Mouse (Mus musculus) MEL (cell line): ENCODE measurements around the gene Mdp1. TPM values are rescaled to one million over a fixed set of nuclear protein-coding genes. Genes with fewer than 3 reads are reported as not detected.
A peak's percentile ranks its signal among the peaks of the same experiment; 100 is the strongest.

ENCODE experiments used
- DNase-seq: peaks from one replicate; pipeline ENCODE4 v3.0.0; 2011; ENCODE audit warnings: low read depth, low spot score
- H3K27ac ChIP-seq: 2 replicates; pipeline ENCODE4 v1.5.1; 2012; ENCODE audit warnings: low read depth, mild to moderate bottlenecking, control low read depth, low read length, moderate library complexity; ENCODE audit not compliant: control insufficient read depth
- H3K27me3 ChIP-seq, 2 experiments: fragments of 150-350 bp in 1 of 2; sonication (generic) in 1 of 2; 2 replicates each; pipeline ENCODE4 v1.6.1; 2012; ENCODE audit warnings: low read length in 2 of 2, mild to moderate bottlenecking in 2 of 2, improper control_type of control experiment in 1 of 2, moderate library complexity in 1 of 2; ENCODE audit not compliant: insufficient read depth in 2 of 2, control insufficient read depth in 1 of 2
- H3K36me3 ChIP-seq, 2 experiments: 2 replicates each; pipeline ENCODE4 v1.6.1; 2012 to 2014; ENCODE audit warnings: low read length in 2 of 2, improper control_type of control experiment in 1 of 2, inconsistent platforms in 1 of 2, mild to moderate bottlenecking in 1 of 2; ENCODE audit not compliant: insufficient read depth in 2 of 2, control insufficient read depth in 1 of 2
- H3K4me1 ChIP-seq, 2 experiments: fragments of 150-350 bp in 1 of 2; sonication (generic) in 1 of 2; 2 replicates each; pipeline ENCODE4 v1.6.1; 2012; ENCODE audit warnings: low read length in 2 of 2, improper control_type of control experiment in 1 of 2, mild to moderate bottlenecking in 1 of 2; ENCODE audit not compliant: insufficient read depth in 2 of 2, control insufficient read depth in 1 of 2
- H3K4me3 ChIP-seq, 2 experiments: fragments of 150-350 bp in 1 of 2; sonication (generic) in 1 of 2; 2 replicates each; pipeline ENCODE4 v1.5.1; 2012; ENCODE audit warnings: low read depth in 2 of 2, low read length in 2 of 2, mild to moderate bottlenecking in 2 of 2, moderate library complexity in 2 of 2, control low read depth in 1 of 2, improper control_type of control experiment in 1 of 2; ENCODE audit not compliant: control insufficient read depth in 1 of 2, insufficient read depth in 1 of 2
- H3K79me2 ChIP-seq: 2 replicates; pipeline ENCODE4 v1.6.1; 2012; ENCODE audit warnings: mild to moderate bottlenecking, low read length, moderate library complexity; ENCODE audit not compliant: control insufficient read depth, poor library complexity, insufficient read depth
- H3K9ac ChIP-seq: 2 replicates; pipeline ENCODE4 v1.6.1; 2012; ENCODE audit warnings: low read depth, mild to moderate bottlenecking, control low read depth, low read length, moderate library complexity; ENCODE audit not compliant: control insufficient read depth, poor library complexity, severe bottlenecking
- H3K9me3 ChIP-seq: fragments of 150-350 bp; sonication (generic); replicated peaks from 2 replicates; pipeline ENCODE4 v1.6.1; 2012; ENCODE audit warnings: mild to moderate bottlenecking, low read length, improper control_type of control experiment, moderate library complexity; ENCODE audit not compliant: insufficient read depth
- CHD1 ChIP-seq: IDR thresholded peaks from 2 replicates; pipeline ENCODE4 v1.6.1; 2012; ENCODE audit warnings: low read depth, mild to moderate bottlenecking, inconsistent platforms, low read length, improper control_type of control experiment
- CHD2 ChIP-seq: IDR thresholded peaks from 2 replicates; pipeline ENCODE4 v1.6.1; 2011; ENCODE audit warnings: low read length, improper control_type of control experiment
- CTCF ChIP-seq, 3 experiments: IDR thresholded peaks in 2 of 3; conservative IDR thresholded peaks in 1 of 3; 2 replicates each; pipeline ENCODE4 v1.5.1; 2011 to 2012; ENCODE audit warnings: low read length in 3 of 3, low read depth in 2 of 3, mild to moderate bottlenecking in 2 of 3, improper control_type of control experiment in 1 of 3, inconsistent platforms in 1 of 3, mixed read lengths in 1 of 3, moderate library complexity in 1 of 3; ENCODE audit not compliant: control insufficient read depth in 1 of 3, insufficient read depth in 1 of 3, poor library complexity in 1 of 3, severe bottlenecking in 1 of 3
- E2F4 ChIP-seq: IDR thresholded peaks from 2 replicates; pipeline ENCODE4 v1.6.1; 2011; ENCODE audit warnings: low read depth, low read length, improper control_type of control experiment, borderline replicate concordance
- ELF1 ChIP-seq: IDR thresholded peaks from 2 replicates; pipeline ENCODE4 v1.6.1; 2014; ENCODE audit warnings: low read depth, mild to moderate bottlenecking, inconsistent platforms, low read length, improper control_type of control experiment, moderate library complexity
- EP300 ChIP-seq, 2 experiments: IDR thresholded peaks; 2 replicates each; pipeline ENCODE4 v1.6.1; 2011; ENCODE audit warnings: improper control_type of control experiment in 2 of 2, low read length in 2 of 2, low read depth in 1 of 2, mild to moderate bottlenecking in 1 of 2
- GABPA ChIP-seq: IDR thresholded peaks from 2 replicates; pipeline ENCODE4 v1.6.1; 2012; ENCODE audit warnings: low read depth, mild to moderate bottlenecking, inconsistent platforms, low read length, improper control_type of control experiment, moderate library complexity
- GATA1 ChIP-seq: IDR thresholded peaks from 2 replicates; pipeline ENCODE4 v1.6.1; 2011; ENCODE audit warnings: low read depth, low read length, improper control_type of control experiment
- HCFC1 ChIP-seq: IDR thresholded peaks from 2 replicates; pipeline ENCODE4 v1.6.1; 2012; ENCODE audit warnings: low read depth, mild to moderate bottlenecking, inconsistent platforms, low read length, improper control_type of control experiment, moderate library complexity
- JUND ChIP-seq: IDR thresholded peaks from 2 replicates; pipeline ENCODE4 v1.6.1; 2011; ENCODE audit warnings: low read depth, mild to moderate bottlenecking, improper control_type of control experiment, low read length
- MEF2A ChIP-seq: IDR thresholded peaks from 2 replicates; pipeline ENCODE4 v1.6.1; 2014; ENCODE audit warnings: low read depth, mild to moderate bottlenecking, inconsistent platforms, low read length, improper control_type of control experiment; ENCODE audit not compliant: poor library complexity, insufficient replicate concordance, severe bottlenecking; ENCODE audit errors: extremely low read depth
- MYC ChIP-seq: IDR thresholded peaks from 2 replicates; pipeline ENCODE4 v1.6.1; 2011; ENCODE audit warnings: low read depth, mild to moderate bottlenecking, low read length, improper control_type of control experiment, moderate library complexity
- NELFE ChIP-seq: IDR thresholded peaks from 2 replicates; pipeline ENCODE4 v1.6.1; 2011; ENCODE audit warnings: low read depth, low read length, improper control_type of control experiment
- NRF1 ChIP-seq: IDR thresholded peaks from 2 replicates; pipeline ENCODE4 v1.6.1; 2014; ENCODE audit warnings: low read depth, mild to moderate bottlenecking, inconsistent platforms, low read length, improper control_type of control experiment, moderate library complexity; ENCODE audit not compliant: poor library complexity, insufficient read depth, severe bottlenecking
- POLR2A ChIP-seq, 2 experiments: IDR thresholded peaks; 2 replicates each; pipeline ENCODE4 v1.6.1; 2011 to 2012; ENCODE audit warnings: low read length in 2 of 2, mild to moderate bottlenecking in 2 of 2, control low read depth in 1 of 2, improper control_type of control experiment in 1 of 2, low read depth in 1 of 2, moderate library complexity in 1 of 2; ENCODE audit not compliant: control insufficient read depth in 1 of 2, insufficient read depth in 1 of 2, poor library complexity in 1 of 2
- POLR2AphosphoS5 ChIP-seq: IDR thresholded peaks from 2 replicates; pipeline ENCODE4 v1.6.1; 2012; ENCODE audit warnings: low read depth, borderline replicate concordance, mild to moderate bottlenecking, inconsistent platforms, low read length, moderate library complexity, mixed read lengths
- RAD21 ChIP-seq: IDR thresholded peaks from 2 replicates; pipeline ENCODE4 v1.6.1; 2011; ENCODE audit warnings: mild to moderate bottlenecking, low read depth, low read length, improper control_type of control experiment
- RCOR1 ChIP-seq: IDR thresholded peaks from 2 replicates; pipeline ENCODE4 v1.6.1; 2012; ENCODE audit warnings: low read depth, mild to moderate bottlenecking, inconsistent platforms, low read length, improper control_type of control experiment
- SIN3A ChIP-seq: IDR thresholded peaks from 2 replicates; pipeline ENCODE4 v1.6.1; 2012; ENCODE audit warnings: low read length, improper control_type of control experiment, inconsistent platforms
- SMC3 ChIP-seq: IDR thresholded peaks from 2 replicates; pipeline ENCODE4 v1.6.1; 2011; ENCODE audit warnings: low read depth, low read length, improper control_type of control experiment
- TAL1 ChIP-seq: IDR thresholded peaks from 2 replicates; pipeline ENCODE4 v1.6.1; 2012; ENCODE audit warnings: mild to moderate bottlenecking, inconsistent platforms, low read length, moderate library complexity, mixed read lengths
- TBP ChIP-seq: IDR thresholded peaks from 2 replicates; pipeline ENCODE4 v1.8.0; 2011; ENCODE audit warnings: low read depth, low read length, improper control_type of control experiment
- TCF12 ChIP-seq: IDR thresholded peaks from 2 replicates; pipeline ENCODE4 v1.6.1; 2014; ENCODE audit warnings: low read depth, mild to moderate bottlenecking, inconsistent platforms, low read length, improper control_type of control experiment, moderate library complexity
- UBTF ChIP-seq: IDR thresholded peaks from 2 replicates; pipeline ENCODE4 v1.6.1; 2012; ENCODE audit warnings: low read depth, mild to moderate bottlenecking, inconsistent platforms, low read length, improper control_type of control experiment, moderate library complexity, borderline replicate concordance; ENCODE audit not compliant: insufficient read depth
- USF2 ChIP-seq, 2 experiments: IDR thresholded peaks; 2 replicates each; pipeline ENCODE4 v1.6.1; 2011 to 2012; ENCODE audit warnings: improper control_type of control experiment in 2 of 2, low read length in 2 of 2, borderline replicate concordance in 1 of 2, inconsistent platforms in 1 of 2, low read depth in 1 of 2, mild to moderate bottlenecking in 1 of 2; ENCODE audit not compliant: insufficient read depth in 1 of 2
- ZC3H11A ChIP-seq: IDR thresholded peaks from 2 replicates; pipeline ENCODE4 v1.6.1; 2012; ENCODE audit warnings: low read depth, mild to moderate bottlenecking, inconsistent platforms, low read length, improper control_type of control experiment
- ZKSCAN1 ChIP-seq: IDR thresholded peaks from 2 replicates; pipeline ENCODE4 v1.6.1; 2012; ENCODE audit warnings: low read depth, mild to moderate bottlenecking, inconsistent platforms, low read length, improper control_type of control experiment, moderate library complexity
- ZNF384 ChIP-seq: IDR thresholded peaks from 2 replicates; pipeline ENCODE4 v1.6.1; 2012; ENCODE audit warnings: low read depth, mild to moderate bottlenecking, inconsistent platforms, low read length, improper control_type of control experiment
- polyA plus RNA-seq, 2 experiments: library from polyadenylated mRNA; stranded (reverse) in 1 of 2; unstranded in 1 of 2; fragments of >175 nt in 1 of 2; fragments of >200 nt in 1 of 2; gene quantifications; 2 replicates each; pipeline versions ENCODE4 v1.2.1 to v1.2.4; 2012; ENCODE audit warnings: low replicate concordance in 2 of 2, low read depth in 1 of 2; ENCODE audit not compliant: insufficient read length in 2 of 2, insufficient read depth in 1 of 2, missing spikeins in 1 of 2
- total RNA-seq: library from RNA; depleted of rRNA; stranded (reverse); fragments of 300-350 nt; gene quantifications from 2 replicates; pipeline ENCODE4 v1.2.3, GENCODE M21; 2012

Gene Mdp1
- total and polyA plus RNA-seq, 3 experiments: 25.6 to 30.6 TPM; not detected in 1

DNA sequence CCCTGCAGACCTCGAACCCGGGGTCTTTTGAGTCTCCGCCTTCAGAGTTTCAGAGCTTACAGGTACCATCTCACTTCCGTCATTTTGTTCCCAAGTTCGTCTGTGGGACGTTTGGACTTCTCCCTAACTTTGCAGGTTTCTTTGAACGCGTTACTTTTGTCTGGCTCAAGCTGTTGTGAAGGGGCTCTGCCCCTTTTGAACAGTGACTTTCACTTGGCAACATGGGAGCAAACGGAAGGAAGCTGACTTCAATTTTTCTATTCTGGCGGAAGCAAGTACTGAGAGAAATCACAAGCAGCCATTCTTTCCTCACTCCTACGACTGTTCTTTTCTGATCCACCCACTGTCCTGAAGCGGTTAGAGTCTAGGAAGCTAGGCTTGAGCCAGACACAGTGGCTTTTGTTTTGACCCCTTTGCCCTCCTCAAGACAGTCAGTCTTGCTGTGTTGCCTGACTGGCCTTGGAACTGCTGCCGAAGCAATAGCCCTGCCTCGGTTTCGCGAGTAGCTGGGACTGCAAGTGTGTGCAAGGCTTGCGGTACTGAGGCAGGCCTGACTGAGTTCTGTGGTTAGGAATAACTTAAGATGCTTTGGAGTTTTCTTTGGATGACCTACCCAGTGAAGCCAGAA, 15.9 kb downstream of the Mdp1 start:
- H3K36me3 ChIP-seq: peaks cover 3 to 15% of the 10 kb centered on the region in 2 experiments; a peak in 3 of 4 replicates
- peaks cover 0 to 14% of the 10 kb centered on the region in 2 experiments; a peak in 2 of 4 replicates for H3K4me1 ChIP-seq
- H3K4me3 ChIP-seq: peak overlapping the region; percentile 76 to 83
- no peak overlapping the region; the same call in 1 of the 2 replicates for H3K27ac ChIP-seq
- H3K27me3 ChIP-seq: no peaks in the 10 kb centered on the region
- H3K79me2 ChIP-seq: peaks cover 42% of the 10 kb centered on the region
- TF ChIP-seq USF2 (IDR thresholded peaks at IDR 0.05; ENCODE audit: borderline replicate concordance in 1 of 2, insufficient read depth in 1 of 2, low read depth in 1 of 2, low read length in 2 of 2): no peak
- TF ChIP-seq GATA1: no peak
- no peak for TF ChIP-seq MYC
- H3K9me3 ChIP-seq: no peaks in the 10 kb centered on the region
- peak; percentile 20 for DNase-seq
- peak overlapping the region; percentile 87 for H3K9ac ChIP-seq

DNA sequence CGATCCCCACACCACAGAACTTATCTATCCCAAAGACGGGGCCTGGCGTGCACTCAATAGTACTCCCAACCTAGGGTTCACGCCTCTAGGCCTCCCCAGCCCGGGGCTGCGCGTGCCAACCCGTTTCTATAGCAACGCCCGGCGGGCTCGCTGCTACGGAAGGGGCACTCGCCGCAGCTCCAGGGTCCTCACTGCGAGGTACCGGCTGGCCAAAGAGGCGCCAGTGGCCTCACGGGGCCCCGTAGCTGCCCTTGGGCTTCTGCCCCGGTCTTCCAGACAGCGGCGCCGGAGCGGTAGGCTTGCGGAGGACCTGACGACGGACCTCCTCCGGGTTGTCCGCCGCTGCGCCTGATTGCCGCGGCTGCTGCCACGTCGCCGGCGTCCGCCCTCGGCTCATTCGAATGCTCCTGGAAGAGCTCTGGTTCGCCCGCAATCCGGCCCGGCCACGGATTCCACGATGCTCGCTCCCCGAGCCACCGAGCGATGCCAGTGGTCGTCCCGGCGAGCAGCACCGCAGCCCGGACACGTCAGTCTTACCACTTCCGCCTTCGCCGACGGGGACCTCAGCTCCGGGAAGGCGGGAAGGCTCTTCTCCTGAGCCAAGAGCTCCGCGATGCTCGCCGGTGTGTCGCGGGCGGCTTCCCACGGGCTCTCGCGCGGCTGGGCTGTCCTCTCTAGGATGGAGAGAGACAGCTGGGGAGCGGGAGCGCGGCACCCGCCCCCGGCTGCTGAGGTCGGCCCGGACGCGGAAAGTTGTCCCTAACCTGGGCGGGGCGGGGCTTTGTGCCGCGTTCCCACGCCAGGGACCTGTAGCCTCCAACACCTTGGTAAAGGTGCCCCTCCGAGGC, 17.0 kb downstream of the Mdp1 start, which contains the start of gene Tm9sf1:
Gene Tm9sf1 (minus strand): TSS at position 747 of the 848 bp plus-strand sequence.
- Histone ChIP-seq H3K9me3 (no peaks in the 10 kb centered on the region), H3K9ac (peak within 1 kb of the TSS; percentile 87), H3K36me3 (peaks cover 3 to 15% of the 10 kb centered on the region in 2 experiments; a peak in 3 of 4 replicates), H3K27me3 (no peaks in the 10 kb centered on the region), H3K4me3 (peak within 1 kb of the TSS; percentile 76 to 83), H3K27ac (peak within 1 kb of the TSS; percentile 86), H3K79me2 (peaks cover 42% of the 10 kb centered on the region), H3K4me1 (peaks cover 0 to 14% of the 10 kb centered on the region in 2 experiments; a peak in 2 of 4 replicates)
- DNase-seq: peak; percentile 93
- TF ChIP-seq EP300 (IDR thresholded peaks at IDR 0.05; ENCODE audit: low read depth in 1 of 2, low read length in 2 of 2): no peak
- TF ChIP-seq ZKSCAN1: no peak
- peak; percentile 55 to 71 for TF ChIP-seq POLR2A (IDR thresholded peaks at IDR 0.05; ENCODE audit: control insufficient read depth in 1 of 2, insufficient read depth in 1 of 2, low read depth in 1 of 2, low read length in 2 of 2, poor library complexity in 1 of 2)
- TF ChIP-seq ZNF384: no peak
- TF ChIP-seq POLR2AphosphoS5: no peak
- TF ChIP-seq MEF2A: no peak
- no peak for TF ChIP-seq CHD2
- TF ChIP-seq TBP: no peak; the same call in 1 of the 2 replicates
- no peak for TF ChIP-seq CTCF (IDR thresholded peaks at IDR 0.05 in 2 of 3, conservative IDR thresholded peaks at IDR 0.05 in 1 of 3; ENCODE audit: control insufficient read depth in 1 of 3, insufficient read depth in 1 of 3, low read depth in 2 of 3, low read length in 3 of 3, poor library complexity in 1 of 3, severe bottlenecking in 1 of 3)
- no peak for TF ChIP-seq SMC3
- 0 out of 2 replicates have a peak, but pooled peaks have one; percentile 9 for TF ChIP-seq TCF12
- no peak for TF ChIP-seq ZC3H11A
- no peak for TF ChIP-seq TAL1
- peak; percentile 75; the same call in 1 of the 2 replicates for TF ChIP-seq UBTF
- TF ChIP-seq NRF1: no peak
- peak; percentile 89 for TF ChIP-seq HCFC1
- TF ChIP-seq E2F4: no peak; the same call in 1 of the 2 replicates
- TF ChIP-seq RCOR1: no peak
- peak; percentile 30 for TF ChIP-seq SIN3A
- peak; percentile 62 for TF ChIP-seq NELFE
- no peak for TF ChIP-seq JUND
- TF ChIP-seq ELF1: peak; percentile 86
- no peak for TF ChIP-seq CHD1
- TF ChIP-seq GABPA: no peak
- no peak for TF ChIP-seq USF2 (IDR thresholded peaks at IDR 0.05; ENCODE audit: borderline replicate concordance in 1 of 2, insufficient read depth in 1 of 2, low read depth in 1 of 2, low read length in 2 of 2)
- TF ChIP-seq RAD21: no peak
